Mouse (Mus musculus) left cerebral cortex, adult 8-10 months (tissue): ENCODE results near the gene Sdhd. TPM values are rescaled to one million over a fixed set of nuclear protein-coding genes. Genes with fewer than 3 reads are reported as not detected.

Experiments
- DNase-seq, 2 experiments: peaks; one replicate each; pipeline ENCODE4 v3.0.0; 2022; ENCODE audit warnings: low spot score in 2 of 2
- total RNA-seq, 4 experiments: library from RNA; stranded (reverse); gene quantifications; 2 replicates each; pipeline ENCODE4 v1.2.4; 2022

Sdhd gene
- total RNA-seq, 4 experiments from 2014 or later = 102 to 113 (median 109) TPM

DNA sequence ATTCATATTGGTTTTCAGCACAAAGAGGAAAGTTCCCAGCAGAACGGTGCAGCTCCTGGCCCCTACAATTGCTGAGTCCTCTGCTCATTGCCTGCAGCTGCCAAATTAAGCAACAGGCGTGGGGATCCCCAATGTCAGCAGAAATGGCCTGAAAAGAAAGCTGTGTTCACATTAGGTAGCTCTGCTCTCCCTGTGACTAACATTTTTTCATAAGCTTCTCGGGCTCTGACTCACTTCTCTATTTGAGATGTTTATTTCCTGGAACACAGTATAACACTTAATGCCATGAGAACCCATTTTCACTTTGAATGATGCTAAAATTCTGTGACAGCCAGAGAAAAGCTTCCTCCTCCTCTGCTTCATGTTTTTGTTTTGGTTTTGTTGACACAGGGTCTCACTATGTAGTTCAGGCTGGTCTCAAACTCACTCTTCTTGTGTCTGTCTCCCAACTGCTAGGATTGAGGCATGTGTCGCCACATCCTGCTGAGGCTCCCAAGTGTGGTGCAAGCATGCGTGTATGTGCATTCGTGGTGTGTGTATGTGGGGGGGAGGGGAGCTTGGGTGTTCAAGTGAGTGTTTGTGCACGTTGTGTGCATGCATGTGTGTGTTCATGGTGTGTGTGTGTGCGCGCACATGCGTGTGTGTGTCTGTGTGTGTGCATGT, 12.6 kb downstream of the Sdhd start:
- no peak for DNase-seq

DNA sequence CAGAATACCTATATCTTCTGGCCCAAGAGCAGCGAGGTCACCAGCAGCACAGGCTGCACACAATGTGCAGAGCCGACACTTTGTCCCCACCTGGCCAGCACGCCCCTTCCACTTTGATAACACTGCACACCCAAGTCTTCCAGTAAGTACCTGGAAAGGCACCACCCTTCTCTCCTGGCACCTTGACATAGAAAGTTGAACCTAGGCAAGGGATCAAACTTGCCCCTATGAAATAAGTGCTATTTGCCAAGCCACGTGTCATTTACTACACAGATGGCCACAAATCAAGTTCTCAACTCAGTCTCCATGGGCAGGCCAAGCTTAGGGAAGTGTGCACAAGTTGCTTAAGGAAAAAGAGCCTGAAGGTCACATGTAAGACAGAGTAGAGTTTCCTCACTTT, 16.7 kb downstream of the Sdhd start:
- no peak for DNase-seq

DNA sequence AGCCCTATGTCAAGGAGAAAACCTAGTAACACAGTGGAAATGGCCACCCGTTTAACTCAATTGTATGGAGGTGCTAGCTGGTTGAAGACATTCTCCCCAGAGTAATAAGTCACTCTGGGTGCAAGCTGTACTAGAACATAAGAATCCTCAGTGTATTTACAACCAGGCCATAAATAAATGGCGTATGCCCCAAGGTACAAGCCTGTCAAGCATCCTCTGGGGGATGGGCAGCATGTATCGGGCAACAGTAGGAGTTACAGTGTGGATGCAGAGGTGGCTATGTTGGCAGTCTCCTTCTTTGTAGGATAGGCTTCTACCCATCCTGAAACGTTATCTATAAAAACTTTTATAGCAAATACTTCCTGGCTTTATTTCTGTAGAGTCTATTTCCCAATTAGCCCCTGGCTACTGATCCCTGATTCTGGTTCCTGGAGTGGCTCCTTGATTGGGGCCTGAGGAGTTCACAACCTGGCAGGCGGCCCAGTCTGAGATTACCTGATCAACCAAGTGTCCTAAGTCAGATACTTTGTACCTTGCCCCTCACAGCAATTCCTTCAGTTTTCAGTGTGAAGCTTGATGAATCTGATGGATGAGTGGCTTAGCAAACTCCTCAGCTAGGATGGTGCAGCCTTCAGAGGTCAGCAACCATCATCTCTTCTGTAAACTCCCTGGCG, 18.3 kb downstream of the Sdhd start:
- DNase-seq = no peak

DNA sequence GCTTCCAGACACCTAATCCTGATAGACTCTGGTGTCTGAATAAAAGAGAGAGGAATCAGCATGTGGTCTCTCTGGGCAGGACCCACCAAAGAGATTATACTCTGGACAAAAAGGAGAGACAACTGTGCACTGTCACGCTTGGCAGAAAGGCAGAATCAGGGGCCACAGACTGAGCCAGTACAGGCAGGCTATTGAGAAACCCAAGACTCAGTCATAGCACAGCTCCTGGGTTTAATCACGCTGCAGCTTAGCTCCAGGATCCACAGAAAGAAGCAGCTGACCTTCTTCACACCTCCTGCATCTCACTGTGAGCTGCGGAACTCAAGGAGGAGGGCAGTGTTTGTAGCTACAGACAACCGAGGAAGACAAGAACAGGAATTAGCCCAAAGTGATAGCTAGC, 23.2 kb downstream of the Sdhd start:
- no peak for DNase-seq

DNA sequence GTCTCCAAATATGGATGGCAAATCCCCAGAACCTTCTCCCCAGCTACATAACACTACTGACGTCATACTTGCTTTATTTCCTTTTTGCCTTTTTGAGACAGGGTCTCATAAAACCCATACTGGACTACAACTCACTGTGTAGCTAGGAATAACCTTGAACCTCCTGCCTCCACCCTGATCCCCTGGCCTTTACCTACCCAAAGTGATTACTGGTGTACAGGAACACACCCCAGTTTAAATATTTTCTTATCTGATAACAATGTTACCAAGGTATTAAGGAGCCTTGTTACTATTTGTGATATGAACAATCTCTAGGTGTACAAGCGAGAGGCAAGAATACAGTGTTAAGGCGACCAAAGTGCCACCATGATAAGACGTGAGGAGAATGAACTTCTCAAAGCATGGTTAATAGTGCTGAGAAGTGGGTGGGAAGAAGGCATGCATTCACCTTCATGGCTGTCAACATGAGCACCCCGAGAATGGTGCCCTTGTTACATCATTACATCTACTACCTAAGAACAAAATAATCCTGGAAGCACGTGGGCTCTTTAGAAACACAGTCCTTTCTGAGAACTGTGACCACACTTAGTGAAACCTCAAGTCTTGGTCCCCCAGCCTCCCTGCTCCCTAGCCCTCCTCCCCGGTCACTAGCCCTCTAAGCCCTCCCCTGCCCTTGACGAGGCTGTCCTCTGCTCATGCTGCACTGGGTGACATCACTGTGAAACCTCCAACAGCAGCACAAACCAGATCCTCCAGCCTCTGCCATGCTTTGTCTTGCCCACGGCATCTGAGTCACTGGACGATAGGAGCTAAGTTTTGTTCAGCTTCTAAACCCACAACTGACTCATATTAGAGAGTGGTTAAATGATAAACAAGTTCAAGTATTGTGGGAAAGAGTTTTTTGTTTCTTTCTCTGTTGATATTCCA, 33.8 kb downstream of the Sdhd start:
- DNase-seq = no peak

DNA sequence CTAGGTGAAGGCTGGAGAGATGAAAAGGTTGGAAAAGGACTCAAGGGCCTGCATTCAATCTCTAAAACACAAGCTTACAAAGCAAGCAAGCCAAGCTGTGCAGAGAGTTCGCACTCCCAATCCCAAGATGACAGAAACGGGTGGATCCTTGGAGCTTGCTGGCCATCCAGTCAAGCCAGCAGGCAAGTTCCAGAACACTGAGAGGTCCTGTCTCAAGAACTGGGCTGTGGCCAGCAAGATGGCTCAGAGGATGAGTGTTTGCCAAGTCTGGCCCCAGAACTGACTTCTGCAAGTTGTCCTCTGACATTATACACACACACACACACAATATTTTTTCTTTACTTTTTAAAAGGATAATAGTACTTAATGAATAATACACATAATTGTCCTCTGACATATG, 35.7 kb downstream of the Sdhd start:
- no peak for DNase-seq

DNA sequence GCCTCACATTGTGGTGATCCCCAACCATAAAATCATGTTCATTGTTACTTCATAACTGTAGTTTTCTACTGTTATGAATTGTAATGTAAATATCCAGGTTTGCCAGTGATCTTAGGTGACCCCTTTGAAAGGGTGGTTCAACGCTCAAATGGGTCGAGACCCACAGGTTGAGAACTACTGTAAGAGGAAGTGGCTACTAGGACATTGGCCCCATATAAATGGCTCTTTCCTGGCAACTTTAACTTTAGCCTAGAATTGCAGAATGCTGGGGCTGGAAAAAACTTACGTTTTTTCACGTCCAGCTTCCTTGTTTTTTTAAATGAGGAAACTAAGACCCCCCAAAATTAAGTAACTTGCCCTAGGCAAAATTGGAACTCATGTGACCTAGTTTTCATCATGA, 36.2 kb downstream of the Sdhd start:
- DNase-seq = no peak

DNA sequence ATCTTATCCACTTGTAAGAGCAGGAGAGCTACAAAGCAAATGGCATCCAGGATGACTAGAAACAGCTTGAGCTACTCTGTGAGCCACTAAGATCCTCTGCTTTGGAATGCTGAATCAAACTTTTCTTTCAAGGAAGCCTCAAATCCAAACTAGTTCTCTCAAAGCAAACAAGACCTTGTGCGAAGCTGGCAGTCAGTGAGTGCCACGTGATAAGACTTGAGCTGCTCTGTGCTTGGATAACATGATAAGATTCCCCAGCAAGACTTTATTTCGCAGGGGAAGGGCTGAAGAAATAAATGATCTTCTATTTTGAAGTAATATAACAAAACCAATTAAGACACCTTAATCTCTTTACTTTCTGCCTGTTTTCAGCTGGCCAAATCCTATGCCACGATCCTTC, 37.7 kb downstream of the Sdhd start:
- DNase-seq = no peak

DNA sequence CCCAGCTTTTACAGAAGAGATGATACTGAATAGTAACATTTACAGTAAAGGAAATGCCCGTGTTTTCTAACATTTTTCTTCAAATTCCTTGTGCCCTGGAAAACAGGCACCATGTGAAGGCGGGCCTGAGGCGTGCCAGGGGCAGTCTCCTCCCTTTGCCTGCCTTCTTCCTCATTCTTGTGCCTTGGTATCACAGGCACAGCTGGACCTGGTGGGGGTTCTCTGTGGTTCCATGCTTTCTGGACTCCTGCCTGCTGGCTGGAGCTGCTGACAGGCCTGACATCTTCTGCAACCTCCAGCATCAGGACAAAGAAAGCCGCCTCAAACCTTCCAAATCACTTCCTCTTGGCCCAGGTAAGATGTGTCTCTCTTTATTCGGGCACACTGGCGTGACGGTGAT, 38.4 kb downstream of the Sdhd start:
- no peak for DNase-seq

DNA sequence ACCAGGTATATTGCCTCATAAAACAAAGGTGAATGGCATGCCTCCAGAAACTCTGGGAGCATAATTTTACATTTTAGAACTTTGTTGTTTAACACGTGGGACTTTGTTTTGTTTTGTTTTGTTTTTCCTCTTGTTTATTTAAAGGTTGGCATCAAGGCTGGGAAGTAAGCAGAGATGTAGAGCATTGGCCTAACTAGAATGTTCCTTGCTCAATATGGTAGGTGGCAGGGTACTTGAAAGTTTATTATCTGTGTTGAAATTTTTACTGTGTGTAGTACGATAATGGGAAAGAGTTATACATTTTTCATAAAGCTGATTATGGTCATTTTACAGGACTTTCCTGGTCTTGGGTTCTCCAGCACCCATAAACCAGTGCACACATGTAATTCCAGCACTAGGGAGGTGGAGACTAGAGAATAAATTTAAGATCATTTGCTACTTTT, 41.7 kb downstream of the Sdhd start:
- DNase-seq = no peak

DNA sequence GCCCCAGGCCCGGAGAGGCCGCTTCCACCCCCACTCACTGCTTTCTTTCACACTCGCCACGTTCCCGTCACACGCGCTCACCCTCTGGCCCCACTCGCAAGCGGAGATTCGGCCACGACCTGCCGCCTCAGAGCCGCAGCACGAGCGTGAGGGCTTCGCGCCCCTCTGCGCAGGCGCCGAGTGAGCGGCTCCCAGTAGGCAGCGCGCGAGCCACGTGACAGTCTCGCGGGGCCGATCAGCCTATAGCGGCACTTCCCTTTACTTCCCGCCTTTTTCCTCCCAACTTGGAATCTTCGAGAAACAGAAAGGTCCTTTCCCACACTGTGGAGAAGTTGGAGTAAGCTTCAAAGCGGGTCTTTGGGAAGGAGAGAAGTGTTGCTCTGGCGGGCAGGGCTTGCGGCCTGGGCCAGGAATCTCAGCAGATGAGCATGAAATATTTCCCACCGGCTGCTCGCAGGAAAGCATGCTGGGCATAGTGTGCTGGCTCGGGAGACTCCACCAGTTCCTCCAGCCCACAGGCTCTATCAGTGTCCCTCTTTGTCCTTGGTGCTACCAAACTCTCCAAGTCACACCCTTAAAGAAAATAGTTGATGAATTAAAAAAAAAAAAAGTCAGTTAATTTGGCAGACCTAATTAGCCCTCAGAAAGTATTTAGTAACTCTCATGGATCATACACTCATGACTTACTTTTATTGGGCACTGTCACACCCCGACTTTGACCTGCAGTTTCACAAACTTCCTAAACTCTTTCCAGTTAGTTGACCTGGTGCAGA, 42.3 kb downstream of the Sdhd start, which contains the start of gene Tex12:
Gene Tex12, minus strand, starts transcription at position 181 of the 773 bp plus-strand sequence.
- DNase-seq = no peak

DNA sequence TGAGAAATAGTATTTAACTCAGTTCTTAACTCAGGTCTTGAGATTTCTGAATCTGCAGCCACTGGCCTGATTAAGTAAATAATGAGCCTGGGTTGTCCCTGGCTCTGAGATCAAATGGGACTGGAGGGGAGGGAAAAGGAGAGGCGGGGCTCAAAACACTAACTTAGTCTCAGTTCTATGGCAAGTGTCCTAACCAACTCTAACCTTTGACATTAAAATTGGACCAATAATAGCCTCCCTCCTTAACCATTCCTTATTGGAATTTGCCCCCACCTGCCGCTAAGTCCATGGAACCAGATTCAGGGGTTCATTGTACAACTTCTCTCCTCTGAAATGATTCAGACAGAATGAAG, 48.5 kb downstream of the Sdhd start, which contains the start of gene Bco2:
Gene Bco2, minus strand, starts transcription at position 88 of the 353 bp plus-strand sequence.
- DNase-seq = no peak

DNA sequence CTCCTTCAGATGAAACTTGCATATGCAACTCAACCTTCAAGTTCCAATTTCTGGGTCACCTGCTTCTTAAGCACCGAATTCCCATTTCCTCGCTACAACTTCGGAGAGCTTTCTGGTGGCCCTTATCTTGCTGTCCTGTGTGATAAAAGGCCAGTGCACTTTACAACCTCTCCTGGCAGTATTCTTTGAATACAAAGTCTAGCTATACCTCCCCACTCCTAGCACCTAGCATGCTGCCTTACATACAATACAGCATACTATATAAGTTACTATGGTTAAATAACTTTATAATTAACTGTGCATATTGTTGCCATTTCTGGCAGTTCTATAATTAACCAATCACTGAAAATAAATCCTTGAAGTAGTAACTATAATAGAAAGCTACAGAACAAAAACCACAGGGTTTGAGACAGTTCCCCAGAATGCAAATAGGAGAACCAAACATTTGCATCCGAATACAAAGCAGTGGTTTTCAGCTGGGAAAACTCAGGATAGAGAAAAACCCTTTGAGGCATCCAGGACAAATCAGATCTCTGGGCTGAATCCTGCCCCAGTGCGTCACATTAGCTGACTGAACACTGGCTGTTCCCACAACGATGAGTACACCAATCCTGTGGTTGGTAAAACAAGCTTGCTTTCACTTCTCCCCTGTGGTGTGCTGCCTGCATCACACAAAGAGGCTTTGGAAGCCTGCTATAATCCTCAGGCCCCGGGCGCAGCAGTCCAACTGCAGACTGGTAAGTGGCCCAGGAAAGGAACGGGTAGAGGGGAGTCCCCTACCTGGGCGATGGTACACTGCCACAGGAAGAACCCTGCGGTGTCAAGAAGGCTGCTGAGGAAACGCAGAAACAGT, 49.1 kb downstream of the Sdhd start, which contains the start of gene Il18:
Gene Il18, plus strand, starts transcription at position 587 of the 853 bp plus-strand sequence.
- DNase-seq = peak; percentile 51 to 79

DNA sequence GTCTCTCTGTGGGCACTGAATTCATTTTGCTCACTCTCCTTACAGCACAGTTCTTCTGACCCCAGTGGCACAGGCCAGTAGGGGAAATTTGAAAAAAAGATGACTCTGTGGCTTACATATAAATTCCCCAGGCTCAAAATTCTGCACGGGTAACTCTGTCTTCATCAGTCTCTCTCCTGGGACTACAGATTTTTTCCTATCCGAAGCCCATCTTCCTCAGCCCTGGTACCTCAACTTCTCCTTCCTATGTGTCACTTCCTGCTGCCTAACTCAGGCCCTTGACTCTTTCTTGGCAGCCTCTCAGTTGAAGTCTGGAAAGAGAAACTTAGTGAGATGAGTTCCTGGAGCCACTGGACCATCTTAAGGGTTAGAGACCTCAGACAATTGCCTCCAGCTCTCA, 50.1 kb downstream of the Sdhd start:
- no peak for DNase-seq

DNA sequence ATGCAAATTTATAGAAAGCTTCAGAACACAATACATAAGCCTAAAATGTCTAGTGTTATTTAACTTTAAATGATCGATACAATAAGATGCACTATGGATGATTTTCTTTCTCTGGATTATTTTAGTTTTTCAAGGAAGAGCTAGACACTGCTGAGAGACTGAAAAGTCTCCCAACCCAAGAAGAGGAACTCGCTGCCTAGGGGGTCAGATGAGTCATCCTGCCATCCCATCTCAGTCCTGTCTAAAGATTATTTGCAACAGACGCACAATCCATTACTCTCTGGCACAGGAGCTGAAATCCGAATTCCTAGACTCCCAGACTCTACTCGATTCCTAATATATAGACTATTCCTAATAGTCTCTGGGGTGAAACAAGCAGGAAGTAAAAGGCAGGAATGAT, 51.4 kb downstream of the Sdhd start:
- DNase-seq = no peak

DNA sequence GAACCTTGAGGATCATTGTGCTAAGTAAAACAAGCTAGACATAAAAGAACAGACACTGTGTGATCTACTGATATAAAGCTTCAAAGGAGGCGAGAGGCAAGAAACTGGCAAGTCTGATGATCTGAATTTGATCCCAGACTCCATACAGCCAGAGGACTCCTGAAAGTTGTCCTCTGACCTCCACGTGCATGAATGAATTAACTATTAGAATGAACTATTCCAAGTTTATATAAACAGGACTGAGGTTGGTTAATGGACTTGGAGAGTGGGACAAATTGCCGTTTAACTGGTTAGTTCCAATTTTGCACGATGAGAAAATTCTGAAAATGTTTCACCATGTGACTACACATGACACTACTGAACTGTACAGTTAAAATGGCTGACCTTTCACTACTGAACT, 54.7 kb downstream of the Sdhd start:
- no peak for DNase-seq

DNA sequence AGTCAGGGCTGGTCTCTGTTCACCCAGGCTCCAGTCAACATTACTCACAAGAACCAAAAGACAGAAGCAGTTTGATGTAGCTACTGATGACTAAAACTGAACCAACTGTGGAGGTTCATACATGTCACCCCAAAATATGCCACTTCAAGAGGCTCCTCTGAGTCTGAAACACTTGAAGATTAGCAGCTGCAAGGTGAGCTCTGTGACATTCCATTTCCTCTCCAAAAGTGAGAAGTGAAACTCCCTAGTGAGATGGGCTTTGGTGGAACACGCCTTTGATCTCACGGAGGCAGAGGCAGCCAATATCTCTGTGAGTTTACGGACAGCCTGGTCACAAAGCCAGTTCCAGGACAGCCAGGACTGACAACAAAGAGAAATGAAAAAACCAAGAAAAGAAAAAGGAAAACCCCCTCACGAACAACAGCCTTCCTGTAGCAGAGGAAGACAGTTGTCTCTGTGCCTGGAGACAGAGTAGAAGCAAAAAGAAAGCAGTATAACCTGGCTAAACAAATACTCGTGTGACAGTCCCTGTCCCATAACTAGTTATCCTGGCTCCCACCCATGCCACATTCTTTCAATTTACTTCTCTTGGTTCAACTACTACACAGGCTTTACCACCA, 55.6 kb downstream of the Sdhd start:
- DNase-seq = no peak
